Mouse (Mus musculus): ENCODE measurements around the gene Trim24.
"Not testable (repeated sequence)": the region's sequence is repeated elsewhere in the genome, so short reads cannot be mapped to it uniquely, and the experiment has no call there.

DNA sequence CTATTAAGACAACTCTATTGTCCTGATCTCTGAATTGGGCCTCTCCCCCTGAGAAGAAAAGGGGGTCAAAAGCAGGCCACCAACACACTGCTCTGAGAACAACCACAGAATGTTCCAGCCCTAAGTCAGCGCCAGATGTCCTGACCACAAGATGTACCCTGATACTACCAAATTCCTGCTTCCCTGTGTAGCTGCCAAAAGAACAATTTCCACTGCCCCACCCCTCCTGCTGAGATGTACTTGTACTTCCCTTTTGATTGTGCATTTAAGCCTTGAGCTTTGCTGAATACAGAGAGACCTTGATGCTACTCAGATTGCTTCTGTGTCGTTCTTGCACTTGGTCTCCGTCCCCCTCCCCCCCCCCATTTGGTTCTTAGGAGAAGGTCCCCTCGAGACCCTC is 23.1 kb upstream of the Trim24 start:
- not testable (repeated sequence) for TF ChIP-seq POLR2A (IDR thresholded peaks at IDR 0.05; ENCODE audit: borderline replicate concordance, low read depth, low read length); CTCF (IDR thresholded peaks at IDR 0.05; ENCODE audit: low read depth, low read length)

Data from bone marrow macrophage, adult 2 months (primary cell).